Mouse (Mus musculus): Measurements from ENCODE around the gene Adgrl1. TPM values are rescaled to one million over a fixed set of nuclear protein-coding genes. Genes with fewer than 3 reads are reported as not detected.
A peak's percentile ranks its signal among the peaks of the same experiment; 100 is the strongest.

Adgrl1 gene
- polyA plus RNA-seq, 1 experiment from 2014 or later: 21.6 TPM

GRCm38 (mm10) chr8:83934222-83934621, 34.3 kb downstream of the Adgrl1 start:
- DNase-seq (ENCODE audit: low spot score) (no peak), ATAC-seq (ENCODE audit: insufficient read depth, low FRiP score, low TSS enrichment) (no peak)
- H3K9ac ChIP-seq (ENCODE audit: low read length): no peak overlapping the region
- H3K27me3 ChIP-seq (ENCODE audit: control insufficient read depth, insufficient read depth, low read length): no peaks in the 10 kb centered on the region
- H3K36me3 ChIP-seq (ENCODE audit: control insufficient read depth, insufficient read depth, low read length): peaks cover 32% of the 10 kb centered on the region
- H3K4me3 ChIP-seq (ENCODE audit: low read depth, low read length): no peak overlapping the region
- H3K27ac ChIP-seq (ENCODE audit: low read depth, low read length): no peak overlapping the region
- H3K9me3 ChIP-seq (ENCODE audit: control insufficient read depth, low read length): no peaks in the 10 kb centered on the region
- WGBS: 89% methylated on average over 5 of the region's 5 CpGs
- H3K4me2 ChIP-seq (ENCODE audit: low read depth): no peak overlapping the region
- H3K4me1 ChIP-seq (ENCODE audit: control insufficient read depth, insufficient read depth, low read length): no peaks in the 10 kb centered on the region

- Histone ChIP-seq H3K27ac (ENCODE audit: low read depth, low read length) (no peak overlapping the region), H3K9ac (ENCODE audit: low read length) (no peak overlapping the region), H3K27me3 (ENCODE audit: control insufficient read depth, insufficient read depth, low read length) (no peaks in the 10 kb centered on the region), H3K36me3 (ENCODE audit: control insufficient read depth, insufficient read depth, low read length) (peaks cover 32% of the 10 kb centered on the region), H3K4me3 (ENCODE audit: low read depth, low read length) (no peak overlapping the region), H3K4me2 (ENCODE audit: low read depth) (no peak overlapping the region), H3K9me3 (ENCODE audit: control insufficient read depth, low read length) (no peaks in the 10 kb centered on the region), H3K4me1 (ENCODE audit: control insufficient read depth, insufficient read depth, low read length) (no peaks in the 10 kb centered on the region)
- WGBS: 83% methylated on average over 2 of the region's 2 CpGs
- no peak for DNase-seq (ENCODE audit: low spot score)
- no peak for ATAC-seq (ENCODE audit: insufficient read depth, low FRiP score, low TSS enrichment)
These were observed 35.1 kb downstream of the Adgrl1 start for GRCm38 (mm10) chr8:83934994-83935393.

GRCm38 (mm10) chr8:83935435-83935834, 35.5 kb downstream of the Adgrl1 start:
- 88% methylated on average over 8 of the region's 8 CpGs for WGBS
- no peak overlapping the region for H3K27ac ChIP-seq (ENCODE audit: low read depth, low read length)
- no peak overlapping the region for H3K4me3 ChIP-seq (ENCODE audit: low read depth, low read length)
- no peak overlapping the region for H3K4me2 ChIP-seq (ENCODE audit: low read depth)
- H3K27me3 ChIP-seq (ENCODE audit: control insufficient read depth, insufficient read depth, low read length): no peaks in the 10 kb centered on the region
- H3K36me3 ChIP-seq (ENCODE audit: control insufficient read depth, insufficient read depth, low read length): peaks cover 32% of the 10 kb centered on the region
- DNase-seq (ENCODE audit: low spot score) (no peak), ATAC-seq (ENCODE audit: insufficient read depth, low FRiP score, low TSS enrichment) (no peak)
- H3K9me3 ChIP-seq (ENCODE audit: control insufficient read depth, low read length): no peaks in the 10 kb centered on the region
- H3K4me1 ChIP-seq (ENCODE audit: control insufficient read depth, insufficient read depth, low read length): no peaks in the 10 kb centered on the region
- H3K9ac ChIP-seq (ENCODE audit: low read length): no peak overlapping the region

GRCm38 (mm10) chr8:83937645-83938044, 37.7 kb downstream of the Adgrl1 start:
- H3K9me3 ChIP-seq (ENCODE audit: control insufficient read depth, low read length): no peaks in the 10 kb centered on the region
- no peaks in the 10 kb centered on the region for H3K4me1 ChIP-seq (ENCODE audit: control insufficient read depth, insufficient read depth, low read length)
- no peaks in the 10 kb centered on the region for H3K27me3 ChIP-seq (ENCODE audit: control insufficient read depth, insufficient read depth, low read length)
- no peak overlapping the region for H3K4me2 ChIP-seq (ENCODE audit: low read depth)
- ATAC-seq (ENCODE audit: insufficient read depth, low FRiP score, low TSS enrichment) (no peak), DNase-seq (ENCODE audit: low spot score) (no peak)
- no peak overlapping the region for H3K4me3 ChIP-seq (ENCODE audit: low read depth, low read length)
- WGBS: 89% methylated on average over 7 of the region's 7 CpGs
- H3K27ac ChIP-seq (ENCODE audit: low read depth, low read length): no peak overlapping the region
- no peak overlapping the region for H3K9ac ChIP-seq (ENCODE audit: low read length)
- H3K36me3 ChIP-seq (ENCODE audit: control insufficient read depth, insufficient read depth, low read length): peaks cover 26% of the 10 kb centered on the region

GRCm38 (mm10) chr8:83938330-83938729, 38.4 kb downstream of the Adgrl1 start:
- no peak overlapping the region for H3K4me2 ChIP-seq (ENCODE audit: low read depth)
- DNase-seq (ENCODE audit: low spot score) (no peak), ATAC-seq (ENCODE audit: insufficient read depth, low FRiP score, low TSS enrichment) (no peak)
- H3K4me1 ChIP-seq (ENCODE audit: control insufficient read depth, insufficient read depth, low read length): no peaks in the 10 kb centered on the region
- WGBS: 94% methylated on average over 15 of the region's 15 CpGs
- peaks cover 25% of the 10 kb centered on the region for H3K36me3 ChIP-seq (ENCODE audit: control insufficient read depth, insufficient read depth, low read length)
- no peak overlapping the region for H3K27ac ChIP-seq (ENCODE audit: low read depth, low read length)
- no peaks in the 10 kb centered on the region for H3K27me3 ChIP-seq (ENCODE audit: control insufficient read depth, insufficient read depth, low read length)
- no peaks in the 10 kb centered on the region for H3K9me3 ChIP-seq (ENCODE audit: control insufficient read depth, low read length)
- no peak overlapping the region for H3K4me3 ChIP-seq (ENCODE audit: low read depth, low read length)
- H3K9ac ChIP-seq (ENCODE audit: low read length): no peak overlapping the region

GRCm38 (mm10) chr8:83941066-83941677, 41.3 kb downstream of the Adgrl1 start:
- Histone ChIP-seq H3K4me2 (ENCODE audit: low read depth) (no peak overlapping the region), H3K36me3 (ENCODE audit: control insufficient read depth, insufficient read depth, low read length) (peaks cover 8% of the 10 kb centered on the region), H3K4me3 (ENCODE audit: low read depth, low read length) (no peak overlapping the region), H3K9ac (ENCODE audit: low read length) (no peak overlapping the region), H3K27ac (ENCODE audit: low read depth, low read length) (no peak overlapping the region), H3K4me1 (ENCODE audit: control insufficient read depth, insufficient read depth, low read length) (no peaks in the 10 kb centered on the region), H3K27me3 (ENCODE audit: control insufficient read depth, insufficient read depth, low read length) (no peaks in the 10 kb centered on the region), H3K9me3 (ENCODE audit: control insufficient read depth, low read length) (no peaks in the 10 kb centered on the region)
- 84% methylated on average over 6 of the region's 6 CpGs for WGBS
- DNase-seq (ENCODE audit: low spot score) (no peak), ATAC-seq (ENCODE audit: insufficient read depth, low FRiP score, low TSS enrichment) (no peak)

GRCm38 (mm10) chr8:83942446-83942845, 42.5 kb downstream of the Adgrl1 start:
- Histone ChIP-seq H3K36me3 (ENCODE audit: control insufficient read depth, insufficient read depth, low read length) (peaks cover 6% of the 10 kb centered on the region), H3K4me3 (ENCODE audit: low read depth, low read length) (no peak overlapping the region), H3K9me3 (ENCODE audit: control insufficient read depth, low read length) (no peaks in the 10 kb centered on the region), H3K27me3 (ENCODE audit: control insufficient read depth, insufficient read depth, low read length) (no peaks in the 10 kb centered on the region), H3K4me1 (ENCODE audit: control insufficient read depth, insufficient read depth, low read length) (no peaks in the 10 kb centered on the region), H3K9ac (ENCODE audit: low read length) (no peak overlapping the region), H3K4me2 (ENCODE audit: low read depth) (no peak overlapping the region), H3K27ac (ENCODE audit: low read depth, low read length) (no peak overlapping the region)
- DNase-seq (ENCODE audit: low spot score): no peak
- whole genome bisulfite sequencing: 80% methylated on average over 1 of the region's 1 CpGs
- ATAC-seq (ENCODE audit: insufficient read depth, low FRiP score, low TSS enrichment): no peak

- H3K9me3 ChIP-seq (ENCODE audit: control insufficient read depth, low read length): no peaks in the 10 kb centered on the region
- no peaks in the 10 kb centered on the region for H3K36me3 ChIP-seq (ENCODE audit: control insufficient read depth, insufficient read depth, low read length)
- H3K9ac ChIP-seq (ENCODE audit: low read length): no peak overlapping the region
- 73% methylated on average over 3 of the region's 3 CpGs for WGBS
- no peak overlapping the region for H3K4me2 ChIP-seq (ENCODE audit: low read depth)
- DNase-seq (ENCODE audit: low spot score): no peak
- H3K27ac ChIP-seq (ENCODE audit: low read depth, low read length): no peak overlapping the region
- no peaks in the 10 kb centered on the region for H3K4me1 ChIP-seq (ENCODE audit: control insufficient read depth, insufficient read depth, low read length)
- no peak for ATAC-seq (ENCODE audit: insufficient read depth, low FRiP score, low TSS enrichment)
- no peak overlapping the region for H3K4me3 ChIP-seq (ENCODE audit: low read depth, low read length)
- no peaks in the 10 kb centered on the region for H3K27me3 ChIP-seq (ENCODE audit: control insufficient read depth, insufficient read depth, low read length)
These were observed 45.6 kb downstream of the Adgrl1 start for GRCm38 (mm10) chr8:83945540-83945939.

- Histone ChIP-seq H3K9ac (ENCODE audit: low read length) (peak overlapping the region; percentile 50), H3K27me3 (ENCODE audit: control insufficient read depth, insufficient read depth, low read length) (no peaks in the 10 kb centered on the region), H3K4me3 (ENCODE audit: low read depth, low read length) (peak overlapping the region; percentile 40), H3K4me2 (ENCODE audit: low read depth) (peak overlapping the region; percentile 52), H3K9me3 (ENCODE audit: control insufficient read depth, low read length) (no peaks in the 10 kb centered on the region), H3K36me3 (ENCODE audit: control insufficient read depth, insufficient read depth, low read length) (no peaks in the 10 kb centered on the region), H3K27ac (ENCODE audit: low read depth, low read length) (no peak overlapping the region), H3K4me1 (ENCODE audit: control insufficient read depth, insufficient read depth, low read length) (peaks cover 5% of the 10 kb centered on the region; the same call in 1 of the 2 replicates)
- no peak; the same call in 1 of the 2 replicates for ATAC-seq (ENCODE audit: insufficient read depth, low FRiP score, low TSS enrichment)
- DNase-seq (ENCODE audit: low spot score): no peak
- 2% methylated on average over 14 of the region's 14 CpGs for WGBS
These were observed 54.8 kb downstream of the Adgrl1 start for GRCm38 (mm10) chr8:83954749-83955105.
